Mouse (Mus musculus): Measurements from ENCODE around the gene Pnrc2. TPM values are rescaled to one million over a fixed set of nuclear protein-coding genes. Genes with fewer than 3 reads are reported as not detected.

Gene Pnrc2
- polyA plus RNA-seq, 1 experiment from 2014 or later = 53.2 TPM

DNA sequence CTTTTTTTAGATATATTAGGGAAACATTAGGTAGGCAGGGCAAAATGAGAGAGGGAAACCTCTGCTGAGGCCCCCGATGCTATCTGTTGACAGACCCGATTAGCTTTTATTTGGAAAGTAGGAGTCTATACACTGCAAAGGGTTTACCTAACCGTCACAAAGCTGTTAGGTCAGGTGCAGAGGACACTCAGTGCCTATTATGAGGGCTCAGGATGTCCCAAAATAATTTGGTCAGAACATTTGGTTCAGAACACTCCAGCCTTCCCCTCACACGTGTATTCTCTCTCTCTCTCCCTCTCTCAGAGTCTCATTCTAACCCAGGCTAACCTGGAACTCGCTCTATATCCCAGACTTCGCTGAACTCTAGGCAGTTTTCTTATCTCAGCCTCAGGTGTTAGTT is 8.4 kb upstream of the Pnrc2 start:
- TF ChIP-seq EP300 (IDR thresholded peaks at IDR 0.05; ENCODE audit: low read depth) = peak; percentile 85
- TF ChIP-seq CTCF (IDR thresholded peaks at IDR 0.05; ENCODE audit: low read depth) = no peak
- ATAC-seq (peak; percentile 73), DNase-seq (no peak)
- H3K9ac ChIP-seq (replicated peaks) = no peak overlapping the region
- H3K36me3 ChIP-seq (replicated peaks; ENCODE audit: insufficient read depth, low read length) = no peaks in the 10 kb centered on the region
- peaks cover 15% of the 10 kb centered on the region for H3K4me1 ChIP-seq (ENCODE audit: insufficient read depth)
- 59% methylated on average over 6 of the region's 6 CpGs for WGBS (ENCODE audit: insufficient replicate concordance)
- H3K4me3 ChIP-seq (ENCODE audit: low read depth, low read length) = no peak overlapping the region
- H3K27me3 ChIP-seq (ENCODE audit: insufficient read depth, low read length) = no peaks in the 10 kb centered on the region
- H3K9me3 ChIP-seq (ENCODE audit: low read length) = no peaks in the 10 kb centered on the region
- H3K27ac ChIP-seq (ENCODE audit: low read depth) = no peak overlapping the region
- no peak overlapping the region for H3K4me2 ChIP-seq (ENCODE audit: low read depth, low read length)

DNA sequence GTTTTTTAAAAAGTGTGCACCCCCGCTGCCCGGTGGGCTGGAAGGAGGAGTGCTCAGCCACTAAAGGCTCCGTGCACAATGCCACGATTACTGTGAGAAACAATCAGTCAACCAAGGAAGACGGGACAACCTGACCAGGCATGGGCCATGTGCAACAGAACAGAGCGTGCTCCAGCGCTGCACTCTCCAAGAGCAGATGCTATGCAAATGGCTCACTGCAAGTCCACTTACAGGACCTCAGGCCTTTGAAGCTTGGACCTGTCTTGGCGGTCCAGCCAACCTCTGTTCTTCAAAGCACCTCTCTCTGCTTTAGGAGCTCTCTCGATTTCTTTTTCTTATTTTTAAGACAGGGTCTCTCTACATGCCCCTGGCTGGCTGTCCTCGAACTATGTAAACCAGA is 6.9 kb upstream of the Pnrc2 start:
- Histone ChIP-seq H3K27ac (ENCODE audit: low read depth) (no peak overlapping the region), H3K36me3 (replicated peaks; ENCODE audit: insufficient read depth, low read length) (no peaks in the 10 kb centered on the region), H3K9me3 (ENCODE audit: low read length) (no peaks in the 10 kb centered on the region), H3K4me1 (ENCODE audit: insufficient read depth) (peaks cover 29% of the 10 kb centered on the region), H3K4me2 (ENCODE audit: low read depth, low read length) (no peak overlapping the region), H3K9ac (replicated peaks) (no peak overlapping the region), H3K4me3 (ENCODE audit: low read depth, low read length) (no peak overlapping the region), H3K27me3 (ENCODE audit: insufficient read depth, low read length) (no peaks in the 10 kb centered on the region)
- DNase-seq (no peak), ATAC-seq (no peak)
- no peak for TF ChIP-seq EP300 (IDR thresholded peaks at IDR 0.05; ENCODE audit: low read depth)
- TF ChIP-seq CTCF (IDR thresholded peaks at IDR 0.05; ENCODE audit: low read depth) = no peak
- WGBS (ENCODE audit: insufficient replicate concordance) = 80% methylated on average over 10 of the region's 10 CpGs

DNA sequence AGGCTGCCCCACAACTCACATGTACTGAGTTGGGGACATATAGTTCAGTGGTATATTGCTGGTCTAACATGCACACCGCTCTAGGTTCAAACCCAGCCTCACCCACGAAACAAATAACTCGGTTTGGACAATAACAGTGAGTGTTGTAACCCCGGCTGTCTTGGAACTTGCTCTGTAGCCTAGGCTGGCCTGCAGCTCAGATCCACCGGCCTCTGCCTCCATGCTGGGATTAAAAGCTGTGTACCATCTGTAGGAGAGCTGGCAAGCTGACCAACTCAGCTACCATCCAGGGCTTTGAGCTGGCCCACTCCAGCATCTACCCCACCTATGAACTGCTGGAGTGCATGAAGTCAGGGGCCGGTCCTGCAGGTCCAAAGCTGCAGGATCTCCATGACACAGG is 6.4 kb upstream of the Pnrc2 start:
- Histone ChIP-seq H3K9me3 (ENCODE audit: low read length) (no peaks in the 10 kb centered on the region), H3K4me1 (ENCODE audit: insufficient read depth) (peaks cover 35% of the 10 kb centered on the region), H3K4me3 (ENCODE audit: low read depth, low read length) (no peak overlapping the region), H3K27me3 (ENCODE audit: insufficient read depth, low read length) (no peaks in the 10 kb centered on the region), H3K4me2 (ENCODE audit: low read depth, low read length) (no peak overlapping the region), H3K36me3 (replicated peaks; ENCODE audit: insufficient read depth, low read length) (no peaks in the 10 kb centered on the region), H3K9ac (replicated peaks) (no peak overlapping the region), H3K27ac (ENCODE audit: low read depth) (no peak overlapping the region)
- TF ChIP-seq CTCF (IDR thresholded peaks at IDR 0.05; ENCODE audit: low read depth) (no peak), EP300 (IDR thresholded peaks at IDR 0.05; ENCODE audit: low read depth) (no peak)
- WGBS (ENCODE audit: insufficient replicate concordance) = 94% methylated on average over 6 of the region's 6 CpGs
- ATAC-seq (no peak), DNase-seq (no peak)

DNA sequence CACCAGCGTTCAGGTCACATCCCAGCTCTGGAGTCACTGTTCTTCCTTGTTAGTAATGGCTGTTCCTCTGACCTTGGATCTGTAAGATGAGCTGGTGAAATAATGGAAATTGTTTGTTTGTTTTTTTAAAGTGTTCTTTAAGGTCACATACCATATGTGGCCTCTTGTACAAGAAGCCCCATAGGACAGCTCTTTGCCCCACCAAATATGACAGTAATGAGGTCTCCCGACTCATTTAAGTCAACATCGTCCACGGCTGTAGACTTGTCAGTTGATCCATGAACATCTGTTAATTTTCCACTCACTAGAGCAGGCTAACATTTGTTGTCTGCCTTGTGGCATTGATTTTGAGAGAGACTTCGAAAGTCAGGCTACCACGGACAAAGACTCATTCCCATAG is 5.4 kb upstream of the Pnrc2 start:
- DNase-seq (no peak), ATAC-seq (no peak)
- WGBS (ENCODE audit: insufficient replicate concordance) = 68% methylated on average over 6 of the region's 6 CpGs
- H3K27me3 ChIP-seq (ENCODE audit: insufficient read depth, low read length) = no peaks in the 10 kb centered on the region
- TF ChIP-seq CTCF (IDR thresholded peaks at IDR 0.05; ENCODE audit: low read depth) = no peak
- no peak for TF ChIP-seq EP300 (IDR thresholded peaks at IDR 0.05; ENCODE audit: low read depth)
- H3K4me2 ChIP-seq (ENCODE audit: low read depth, low read length) = no peak overlapping the region
- no peak overlapping the region for H3K27ac ChIP-seq (ENCODE audit: low read depth)
- peaks cover 39% of the 10 kb centered on the region for H3K4me1 ChIP-seq (ENCODE audit: insufficient read depth)
- no peaks in the 10 kb centered on the region for H3K36me3 ChIP-seq (replicated peaks; ENCODE audit: insufficient read depth, low read length)
- H3K9ac ChIP-seq (replicated peaks) = no peak overlapping the region
- H3K4me3 ChIP-seq (ENCODE audit: low read depth, low read length) = no peak overlapping the region
- H3K9me3 ChIP-seq (ENCODE audit: low read length) = no peaks in the 10 kb centered on the region

DNA sequence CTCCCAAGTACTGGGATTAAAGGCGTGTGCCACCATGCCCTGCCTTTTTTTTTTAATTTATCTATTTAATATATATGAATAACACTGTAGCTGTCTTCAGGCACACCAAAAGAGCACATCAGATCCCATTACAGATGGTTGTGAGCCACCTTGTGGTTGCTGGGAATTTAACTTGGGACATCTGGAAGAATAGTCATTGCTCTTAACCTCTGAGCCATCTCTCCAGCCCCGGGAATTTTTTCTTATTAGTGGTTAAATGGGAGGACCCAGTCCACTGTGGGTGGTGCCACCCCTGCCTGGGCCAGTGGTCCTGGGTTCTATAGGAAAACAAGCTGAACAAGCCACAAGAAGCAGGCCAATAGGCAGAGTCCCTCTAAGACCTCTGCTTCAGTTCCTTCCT is 4.1 kb upstream of the Pnrc2 start:
- H3K27me3 ChIP-seq (ENCODE audit: insufficient read depth, low read length) = no peaks in the 10 kb centered on the region
- H3K4me1 ChIP-seq (ENCODE audit: insufficient read depth) = peaks cover 29% of the 10 kb centered on the region
- no peak overlapping the region for H3K4me3 ChIP-seq (ENCODE audit: low read depth, low read length)
- H3K36me3 ChIP-seq (replicated peaks; ENCODE audit: insufficient read depth, low read length) = peaks cover 2% of the 10 kb centered on the region
- H3K9me3 ChIP-seq (ENCODE audit: low read length) = no peaks in the 10 kb centered on the region
- no peak for DNase-seq
- no peak overlapping the region for H3K4me2 ChIP-seq (ENCODE audit: low read depth, low read length)
- no peak for ATAC-seq
- TF ChIP-seq EP300 (IDR thresholded peaks at IDR 0.05; ENCODE audit: low read depth) (no peak), CTCF (IDR thresholded peaks at IDR 0.05; ENCODE audit: low read depth) (peak; percentile 58)
- no peak overlapping the region for H3K27ac ChIP-seq (ENCODE audit: low read depth)
- WGBS (ENCODE audit: insufficient replicate concordance) = 53% methylated on average over 2 of the region's 2 CpGs
- no peak overlapping the region for H3K9ac ChIP-seq (replicated peaks)

DNA sequence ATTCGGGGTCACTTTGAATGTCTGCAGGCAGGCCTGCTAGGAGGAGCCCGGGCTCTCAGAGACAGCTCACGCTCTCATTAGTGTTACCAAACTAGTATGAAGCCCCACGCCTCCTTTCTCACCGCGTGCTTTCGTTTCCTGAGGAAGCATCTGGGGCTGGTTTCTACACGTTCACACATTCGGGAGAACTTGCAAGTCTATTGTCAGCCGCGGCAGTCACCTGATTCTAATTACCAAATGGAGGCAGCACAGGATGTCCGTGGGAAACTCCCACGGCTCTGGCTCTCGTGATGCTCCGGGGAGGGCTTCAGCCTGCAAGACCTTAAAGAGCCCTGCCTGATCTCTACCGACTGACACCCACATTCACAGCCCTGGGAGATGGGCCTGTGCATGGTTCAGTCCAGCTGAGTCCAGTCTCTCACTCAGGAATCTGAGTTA is 3.0 kb upstream of the Pnrc2 start:
- H3K9ac ChIP-seq (replicated peaks) = peak overlapping the region; percentile 53
- H3K4me1 ChIP-seq (ENCODE audit: insufficient read depth) = peaks cover 36% of the 10 kb centered on the region
- ATAC-seq (peak; percentile 16), DNase-seq (peak; percentile 79)
- TF ChIP-seq CTCF (IDR thresholded peaks at IDR 0.05; ENCODE audit: low read depth) (no peak), EP300 (IDR thresholded peaks at IDR 0.05; ENCODE audit: low read depth) (0 out of 2 replicates have a peak, but pooled peaks have one; percentile 9)
- H3K27ac ChIP-seq (ENCODE audit: low read depth) = peak overlapping the region; percentile 98
- peak overlapping the region; percentile 76 for H3K4me2 ChIP-seq (ENCODE audit: low read depth, low read length)
- no peaks in the 10 kb centered on the region for H3K9me3 ChIP-seq (ENCODE audit: low read length)
- peak overlapping the region; percentile 33 for H3K4me3 ChIP-seq (ENCODE audit: low read depth, low read length)
- H3K27me3 ChIP-seq (ENCODE audit: insufficient read depth, low read length) = no peaks in the 10 kb centered on the region
- H3K36me3 ChIP-seq (replicated peaks; ENCODE audit: insufficient read depth, low read length) = peaks cover 13% of the 10 kb centered on the region
- 1% methylated on average over 16 of the region's 16 CpGs for WGBS (ENCODE audit: insufficient replicate concordance)
